Mouse (Mus musculus) liver, adult (tissue): ENCODE measurements around the gene Rab9.

ENCODE experiments used
- GATA4 ChIP-seq: IDR thresholded peaks from 2 replicates; pipeline ENCODE4 v1.6.1; 2014; ENCODE audit warnings: mild to moderate bottlenecking, low read length; ENCODE audit not compliant: insufficient replicate concordance

Rab9 gene

GRCm38 (mm10) chrX:166479365-166479983, at the start of gene Rab9:
Gene Rab9, minus strand, starts transcription at chrX:166479867.
- no peak for TF ChIP-seq GATA4

- no peak for TF ChIP-seq GATA4
These were observed 48.5 kb upstream of the Rab9 start for GRCm38 (mm10) chrX:166528126-166528525.

GRCm38 (mm10) chrX:166525637-166526315, 46.1 kb upstream of the Rab9 start:
- no peak for TF ChIP-seq GATA4

GRCm38 (mm10) chrX:166520782-166521181, 41.1 kb upstream of the Rab9 start:
- TF ChIP-seq GATA4: no peak

- no peak for TF ChIP-seq GATA4
These were observed 38.7 kb upstream of the Rab9 start, which contains the start of gene Tceanc for GRCm38 (mm10) chrX:166518345-166518744. Gene Tceanc, minus strand, starts transcription at chrX:166518567.

GRCm38 (mm10) chrX:166516631-166517030, 37.0 kb upstream of the Rab9 start:
- no peak for TF ChIP-seq GATA4

GRCm38 (mm10) chrX:166515923-166516322, 36.3 kb upstream of the Rab9 start:
- no peak for TF ChIP-seq GATA4

- no peak for TF ChIP-seq GATA4
These were observed 32.4 kb upstream of the Rab9 start for GRCm38 (mm10) chrX:166512071-166512470.

- TF ChIP-seq GATA4: no peak
These were observed 31.4 kb upstream of the Rab9 start for GRCm38 (mm10) chrX:166511107-166511506.

- TF ChIP-seq GATA4: no peak
These were observed 30.4 kb upstream of the Rab9 start for GRCm38 (mm10) chrX:166509761-166510738.

- TF ChIP-seq GATA4: no peak
These were observed 24.8 kb upstream of the Rab9 start for GRCm38 (mm10) chrX:166504421-166504820.

GRCm38 (mm10) chrX:166499496-166500190, 20.0 kb upstream of the Rab9 start:
- no peak for TF ChIP-seq GATA4

- TF ChIP-seq GATA4: no peak
These were observed 18.1 kb upstream of the Rab9 start for GRCm38 (mm10) chrX:166497771-166498170.

- TF ChIP-seq GATA4: no peak
These were observed 15.4 kb upstream of the Rab9 start for GRCm38 (mm10) chrX:166495052-166495451.
